Mouse (Mus musculus) lung, postnatal 10 days (tissue): ENCODE measurements around the gene Olfr763.
A peak's percentile ranks its signal among the peaks of the same experiment; 100 is the strongest.
"Not testable (repeated sequence)": the region's sequence is repeated elsewhere in the genome, so short reads cannot be mapped to it uniquely, and the experiment has no call there.

Source experiments
- DNase-seq: peaks from one replicate; pipeline ENCODE4 v3.0.0; 2021

Olfr763 gene

DNA sequence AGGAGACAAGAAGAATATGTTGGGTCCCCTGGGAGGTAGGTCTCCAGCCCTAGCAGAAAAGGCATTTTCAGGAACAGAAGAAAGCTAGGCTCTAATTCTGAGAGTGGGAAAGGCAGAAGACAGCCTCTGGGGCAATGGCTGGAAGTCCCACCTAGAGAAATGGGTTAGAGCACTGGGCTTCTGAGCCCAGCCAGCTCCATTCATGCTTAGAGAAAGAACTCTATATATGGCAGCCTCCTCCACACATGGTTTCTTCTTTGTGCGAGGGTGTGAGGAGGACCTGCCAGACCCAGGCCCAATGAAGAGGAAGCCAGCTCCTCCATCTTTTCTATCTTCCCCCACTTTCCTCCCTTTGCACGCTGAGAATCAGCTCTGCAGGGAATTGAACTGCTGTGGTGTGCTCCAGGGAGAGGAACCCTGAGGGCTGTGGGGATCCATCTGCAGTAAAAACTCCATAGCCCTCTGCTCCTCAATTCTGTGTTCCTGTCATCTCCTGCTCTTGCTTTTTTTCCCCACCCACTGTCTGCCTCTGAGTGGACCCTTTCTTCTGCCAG, at the start of gene Olfr763:
Olfr763 (plus strand) TSS at position 504 of the 554 bp plus-strand sequence.
- no peak for DNase-seq

DNA sequence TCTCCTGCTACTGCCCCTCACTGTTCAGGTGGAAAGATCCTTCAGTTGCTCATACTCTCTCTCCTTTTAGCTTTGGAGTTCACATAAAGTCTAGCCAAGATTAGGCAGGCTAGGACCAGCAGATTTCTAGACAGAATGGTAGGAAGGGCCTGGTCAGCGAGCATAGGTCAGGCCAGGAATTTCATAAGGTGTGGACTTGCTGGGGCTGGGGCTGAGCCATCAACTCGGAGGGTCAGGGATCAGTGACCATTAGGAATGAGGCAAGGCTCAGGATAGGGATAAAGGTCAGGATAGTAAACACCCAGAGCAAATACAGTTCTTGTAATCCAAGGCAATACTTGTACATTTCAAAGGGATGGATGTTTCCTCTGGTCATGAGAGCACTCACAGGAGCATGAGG, 45.6 kb upstream of the Olfr763 start:
- no peak for DNase-seq

DNA sequence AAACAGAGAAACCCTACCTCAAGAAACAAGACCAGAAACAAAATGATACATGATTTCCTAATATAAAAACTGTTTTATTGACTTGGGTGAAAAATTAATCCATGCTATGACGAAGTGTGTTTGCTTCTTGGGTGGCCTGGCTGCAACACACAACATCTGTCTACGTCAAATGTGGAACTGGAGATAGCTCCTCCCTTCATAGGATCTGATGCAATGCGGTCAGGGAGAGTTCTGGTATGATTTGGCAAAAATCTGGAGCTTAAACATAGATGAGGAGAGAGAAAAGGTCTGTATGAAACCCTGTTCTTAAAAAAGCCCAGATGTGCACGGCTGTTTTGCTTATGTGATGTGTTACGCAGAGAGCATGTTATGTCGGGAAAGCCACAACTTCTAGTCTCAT, 44.7 kb upstream of the Olfr763 start:
- no peak for DNase-seq

DNA sequence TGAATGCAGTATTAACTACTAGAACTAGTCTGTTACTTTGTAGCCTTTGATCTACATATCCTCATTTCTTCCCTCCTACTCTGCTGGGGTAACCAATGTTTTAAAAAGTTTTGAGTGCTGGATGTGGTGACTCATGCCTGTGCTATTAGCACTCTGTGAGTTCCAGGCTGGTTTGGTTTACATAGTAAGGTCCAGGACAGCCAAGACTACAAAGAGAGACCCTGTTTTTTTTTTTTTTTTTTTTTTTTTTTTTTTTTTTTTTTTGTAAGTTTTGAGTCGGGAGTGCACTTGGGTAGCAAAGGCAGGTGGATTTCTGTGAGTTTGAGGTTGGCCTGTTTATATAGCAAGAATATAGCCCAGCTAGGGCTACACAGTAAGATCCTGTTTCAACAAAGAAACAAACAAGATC, 42.2 kb upstream of the Olfr763 start:
- DNase-seq = peak; percentile 33

DNA sequence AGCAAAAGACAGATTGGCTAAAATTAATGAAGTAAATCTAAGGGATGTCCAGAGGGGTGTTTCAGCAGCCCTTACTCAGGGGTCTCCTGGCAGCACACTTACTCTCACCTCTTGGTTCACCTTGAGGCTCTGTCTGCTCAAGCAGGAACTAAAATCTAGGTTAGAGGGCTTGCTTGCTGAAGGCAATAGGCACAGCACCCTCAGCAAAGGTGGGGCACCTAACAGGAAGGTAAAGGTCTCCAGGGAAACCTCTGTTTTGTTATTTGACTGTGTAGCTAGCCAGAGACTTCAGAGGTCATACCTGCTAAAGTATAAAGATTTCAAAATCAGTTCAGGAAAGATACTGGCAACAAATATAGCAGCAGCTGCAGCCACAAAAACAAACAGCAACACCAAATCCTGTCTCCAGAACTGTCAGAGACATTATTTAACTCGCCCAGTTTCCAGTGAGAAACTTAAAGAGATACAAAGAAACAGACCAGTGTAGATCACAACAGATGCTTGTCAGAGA, 39.8 kb upstream of the Olfr763 start:
- no peak for DNase-seq

DNA sequence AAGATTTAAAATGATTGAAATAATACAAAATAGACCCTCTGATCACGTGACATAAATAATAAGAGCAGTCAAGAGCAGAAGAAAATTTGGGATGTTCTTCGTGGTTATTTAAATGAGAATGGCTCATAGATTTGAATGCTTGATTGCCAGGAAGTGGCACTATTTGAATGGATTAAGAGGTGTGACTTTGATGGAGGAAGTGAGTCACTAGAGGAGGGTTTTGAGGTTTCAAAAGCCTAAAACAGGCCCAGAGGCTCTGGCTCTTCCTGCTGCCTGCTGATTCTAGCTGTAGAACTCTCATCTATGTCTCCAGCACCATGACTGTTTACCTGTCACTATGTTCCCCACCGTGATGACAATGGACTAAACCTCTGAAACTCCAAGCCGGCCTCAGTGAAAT, 37.8 kb upstream of the Olfr763 start:
- no peak for DNase-seq

DNA sequence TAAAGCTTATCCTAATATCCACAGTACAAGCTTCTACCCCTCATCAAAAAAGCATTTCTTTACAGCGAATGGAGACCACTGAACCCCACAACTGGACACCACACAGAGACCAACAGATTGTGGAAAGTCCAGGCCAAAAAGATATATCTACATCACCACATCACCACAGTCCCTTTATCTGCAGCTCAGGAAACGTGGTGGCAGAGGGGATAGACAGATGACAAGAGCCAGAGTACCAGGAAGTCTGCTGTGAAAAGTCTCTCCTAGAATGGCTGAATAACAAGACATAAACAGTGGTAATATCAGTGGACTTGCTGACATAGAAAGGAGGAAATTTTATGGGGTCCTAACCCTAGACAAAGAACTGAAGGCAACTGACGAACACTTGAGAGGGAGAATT, 34.2 kb upstream of the Olfr763 start:
- DNase-seq = no peak

DNA sequence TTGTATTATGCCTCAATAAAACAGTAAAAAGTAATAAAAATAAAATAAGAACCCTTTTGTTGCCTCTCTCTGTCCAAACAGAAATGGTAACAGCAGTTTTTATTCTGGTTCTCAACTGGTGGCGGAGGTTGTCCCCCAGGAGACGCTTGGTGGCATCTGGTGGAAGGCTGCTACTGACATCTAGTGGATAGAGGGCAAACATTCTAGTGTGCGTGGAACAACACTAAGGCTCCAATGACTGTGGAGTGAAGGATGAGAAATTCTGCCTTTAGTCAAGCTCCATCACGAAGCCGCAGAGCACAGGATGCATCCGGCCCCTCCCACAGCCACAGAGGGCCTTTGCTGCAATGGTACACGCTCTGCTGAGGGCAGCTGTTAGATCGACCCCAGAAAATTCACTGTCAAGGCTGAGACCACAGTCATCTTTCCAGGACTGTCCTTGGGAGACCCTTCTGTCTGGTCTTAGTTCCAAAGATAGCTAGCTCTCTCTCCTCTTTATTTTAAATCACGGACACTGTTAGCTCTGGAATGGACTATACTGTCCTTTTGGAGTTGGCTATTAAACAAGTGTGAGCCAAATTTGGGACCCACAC, 33.0 kb upstream of the Olfr763 start:
- DNase-seq = peak; percentile 70

DNA sequence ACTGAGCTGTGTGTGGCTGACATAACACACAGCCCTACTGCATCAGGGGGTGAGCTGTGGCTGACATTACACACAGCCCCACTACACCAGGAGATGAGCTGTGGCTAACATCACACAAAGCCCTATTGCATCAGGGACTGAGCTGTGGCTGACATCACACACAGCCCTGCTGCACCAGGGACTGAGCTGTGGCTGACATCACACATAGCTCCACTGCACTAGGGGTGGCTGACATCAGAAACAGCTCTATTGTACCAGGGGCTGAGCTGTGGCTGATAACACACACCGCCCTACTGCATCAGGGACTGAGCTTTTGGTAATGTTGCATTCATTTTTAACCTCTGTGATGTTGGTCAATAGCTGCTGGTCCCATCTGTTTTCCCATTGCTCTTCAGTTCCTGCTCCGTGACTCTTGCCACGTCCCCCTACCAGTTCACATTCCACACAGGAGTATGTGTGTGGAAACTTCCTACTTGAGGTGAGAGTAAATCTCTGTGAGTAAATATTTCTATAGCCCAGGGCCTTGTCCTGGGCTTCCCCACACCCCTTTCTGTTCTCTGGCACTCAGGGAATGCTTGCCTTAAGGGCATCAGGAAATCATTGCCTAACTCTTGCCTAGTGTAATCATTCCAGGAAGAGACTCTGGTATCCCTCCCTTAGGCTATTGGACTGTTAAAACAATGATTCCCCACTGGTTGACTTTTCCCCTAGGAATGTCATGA, 29.8 kb upstream of the Olfr763 start:
- DNase-seq = peak; percentile 13

DNA sequence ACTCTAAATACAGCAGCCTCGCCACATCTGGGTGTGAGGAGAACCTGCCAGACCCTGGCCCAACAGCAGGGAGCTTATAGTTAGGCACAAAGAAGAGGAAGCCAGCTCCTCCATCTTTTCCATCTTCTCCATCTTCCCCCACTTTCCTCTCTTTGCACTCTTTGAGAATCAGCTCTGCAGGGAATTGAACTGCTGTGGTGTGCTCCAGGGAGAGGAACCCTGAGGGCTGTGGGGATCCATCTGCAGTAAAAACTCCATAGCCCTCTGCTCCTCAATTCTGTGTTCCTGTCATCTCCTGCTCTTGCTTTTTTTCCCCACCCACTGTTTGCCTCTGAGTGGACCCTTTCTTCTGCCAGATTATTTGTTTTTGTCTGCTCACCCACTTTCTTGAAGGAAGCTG, 21.5 kb upstream of the Olfr763 start, which contains the start of gene Olfr9:
Olfr9 (plus strand) TSS at position 301 of the 400 bp plus-strand sequence.
- not testable (repeated sequence) for DNase-seq

DNA sequence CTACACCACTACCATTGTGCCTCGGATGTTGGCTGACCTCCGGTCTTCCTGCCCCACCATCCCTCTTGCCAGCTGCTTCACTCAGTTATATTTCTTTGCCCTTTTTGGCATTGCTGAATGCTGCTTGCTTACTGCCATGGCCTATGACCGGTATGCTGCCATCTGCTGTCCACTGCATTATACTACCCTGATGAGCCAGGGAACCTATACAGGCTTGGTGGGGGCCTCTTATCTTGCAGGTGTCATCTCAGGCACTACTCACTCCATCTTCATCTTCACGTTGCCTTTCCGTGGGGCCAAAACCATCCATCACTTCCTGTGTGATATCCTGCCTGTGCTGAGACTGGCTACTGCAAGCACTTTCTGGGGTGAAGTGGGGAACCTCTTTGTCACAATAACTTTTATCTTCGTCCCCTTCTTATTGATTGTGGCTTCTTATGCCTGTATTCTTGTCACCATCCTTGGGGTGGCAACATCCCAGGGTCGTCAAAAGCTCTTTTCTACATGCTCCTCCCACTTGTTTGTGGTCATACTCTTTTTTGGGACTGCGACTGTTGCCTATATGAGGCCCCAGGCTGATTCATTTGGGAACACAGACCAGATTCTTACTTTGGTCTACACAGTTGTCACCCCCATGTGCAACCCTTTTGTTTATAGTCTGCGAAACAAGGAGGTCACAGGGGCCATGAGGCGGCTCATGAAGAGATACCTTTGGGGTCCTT, 20.3 kb upstream of the Olfr763 start:
- DNase-seq = not testable (repeated sequence)

DNA sequence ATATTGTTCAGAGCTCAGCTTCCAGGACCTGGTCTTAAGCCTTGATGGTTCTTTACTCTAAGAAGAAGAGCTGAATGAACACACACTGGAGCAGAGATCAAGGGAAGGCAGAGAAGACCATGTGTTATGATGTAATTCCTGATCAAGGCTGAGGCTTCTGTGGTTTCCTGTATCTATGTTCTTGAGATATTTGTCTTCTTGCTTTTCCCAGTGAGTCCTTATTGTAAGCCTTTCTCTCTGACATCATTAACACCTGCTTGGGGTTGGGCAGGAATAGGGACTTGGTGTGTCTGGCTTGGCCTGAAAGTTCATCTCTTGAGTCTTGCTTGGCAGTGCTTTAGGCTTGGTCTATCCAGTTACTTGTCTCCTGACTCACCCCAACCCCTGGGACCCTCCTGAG, 19.6 kb upstream of the Olfr763 start:
- no peak for DNase-seq

DNA sequence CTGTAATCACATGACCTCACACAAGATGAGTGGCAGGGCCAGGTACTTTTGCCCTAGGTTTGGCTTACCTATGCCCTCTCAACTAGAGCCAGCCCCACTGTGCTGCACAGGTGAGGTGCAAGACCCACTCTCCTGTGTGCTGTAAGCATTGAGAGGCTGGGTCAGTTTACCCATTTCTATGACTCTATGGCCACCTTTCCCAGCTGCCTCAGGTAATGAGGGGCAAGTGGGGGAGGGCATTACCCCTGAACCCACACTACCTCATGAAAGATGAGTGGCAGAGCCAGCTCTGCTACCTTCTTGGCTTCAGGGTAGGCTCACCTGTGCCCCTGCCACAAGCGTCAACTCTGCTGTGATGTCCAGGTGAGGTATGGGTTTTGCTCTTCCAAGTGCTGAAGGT, 14.8 kb upstream of the Olfr763 start:
- DNase-seq = no peak

DNA sequence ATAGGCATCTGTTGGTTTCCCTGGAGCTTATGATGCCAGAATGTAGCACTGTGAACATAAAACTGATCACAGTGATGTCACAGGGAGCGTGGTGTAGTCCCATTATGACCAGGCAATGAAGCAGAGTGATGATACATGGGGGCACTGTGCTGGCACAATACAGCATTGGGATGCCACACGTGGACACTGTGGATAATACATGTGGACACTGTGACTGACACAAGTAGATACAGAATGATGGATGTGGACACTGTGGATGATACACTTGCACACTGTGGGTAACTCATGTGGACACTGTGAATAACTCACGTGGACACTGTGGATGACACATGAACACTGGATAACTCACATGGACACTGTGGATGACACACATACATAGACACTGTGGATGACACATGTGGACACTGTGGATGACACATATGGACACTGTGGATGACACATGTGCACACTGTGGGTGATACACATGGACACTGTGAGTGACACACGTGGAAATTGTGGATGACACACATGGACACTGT, 14.0 kb upstream of the Olfr763 start:
- DNase-seq = no peak

DNA sequence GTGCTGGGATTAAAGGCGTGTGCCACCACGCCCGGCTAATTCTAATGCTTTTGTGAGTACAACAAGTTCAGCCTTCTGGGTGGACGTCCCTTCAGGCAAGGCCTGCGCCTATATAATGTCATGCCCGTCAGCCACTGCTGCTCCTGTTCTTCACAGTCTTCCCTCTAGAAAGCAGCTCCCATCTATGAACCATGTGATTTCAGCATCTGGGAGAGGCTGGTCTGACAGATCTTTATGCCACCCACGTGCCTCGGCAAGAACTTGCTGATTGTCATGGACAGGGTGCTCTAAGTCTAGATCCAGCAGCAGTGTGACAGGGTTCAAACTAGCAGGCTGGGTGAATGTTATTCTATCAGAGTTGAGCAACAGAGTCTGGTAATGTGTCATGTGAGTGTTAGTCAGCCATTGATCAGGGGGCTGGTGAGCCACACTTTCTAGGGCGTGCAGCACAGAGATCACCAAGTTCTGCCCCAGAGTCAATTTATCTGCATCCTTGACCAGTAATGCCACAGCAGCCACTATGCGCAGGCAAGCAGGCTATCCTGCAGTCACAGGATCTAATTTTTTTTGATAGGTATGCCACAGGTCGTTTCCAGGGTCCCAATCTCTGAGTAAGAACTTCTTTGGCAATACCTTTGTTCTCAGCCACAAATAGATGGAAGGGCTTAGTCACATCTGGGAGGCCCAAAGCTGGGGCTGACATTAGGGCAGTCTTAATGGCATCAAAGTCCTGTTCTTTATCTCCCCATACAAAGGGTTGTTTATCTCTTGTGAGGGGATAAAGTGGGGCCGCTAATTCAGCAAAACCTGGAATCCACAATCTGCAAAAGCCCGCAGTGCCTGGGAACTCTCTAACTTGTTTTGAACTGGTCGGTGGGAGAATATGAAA, 6.3 kb upstream of the Olfr763 start:
- no peak for DNase-seq

DNA sequence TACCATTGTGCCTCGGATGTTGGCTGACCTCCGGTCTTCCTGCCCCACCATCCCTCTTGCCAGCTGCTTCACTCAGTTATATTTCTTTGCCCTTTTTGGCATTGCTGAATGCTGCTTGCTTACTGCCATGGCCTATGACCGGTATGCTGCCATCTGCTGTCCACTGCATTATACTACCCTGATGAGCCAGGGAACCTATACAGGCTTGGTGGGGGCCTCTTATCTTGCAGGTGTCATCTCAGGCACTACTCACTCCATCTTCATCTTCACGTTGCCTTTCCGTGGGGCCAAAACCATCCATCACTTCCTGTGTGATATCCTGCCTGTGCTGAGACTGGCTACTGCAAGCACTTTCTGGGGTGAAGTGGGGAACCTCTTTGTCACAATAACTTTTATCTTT, 920 bp downstream of the Olfr763 start:
- DNase-seq = not testable (repeated sequence)

DNA sequence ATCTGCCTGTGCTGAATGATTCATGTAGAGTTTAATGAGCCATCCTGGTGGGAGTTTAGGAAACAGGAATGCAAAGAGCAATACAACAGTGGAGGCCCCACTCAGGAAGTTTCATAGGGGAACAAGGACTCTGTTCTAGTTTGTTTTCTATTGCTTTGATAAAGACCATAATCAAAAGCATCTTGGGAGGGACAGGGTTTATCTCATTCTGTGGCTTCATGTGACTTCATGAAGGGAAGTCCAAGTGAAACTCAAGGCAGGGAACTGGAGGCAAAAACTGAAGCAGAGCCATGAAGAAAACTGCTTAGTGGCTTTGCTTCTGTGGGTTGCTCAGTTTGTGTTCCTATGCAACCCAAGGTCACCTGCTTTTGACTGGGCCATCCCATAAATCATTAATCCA, 3.9 kb downstream of the Olfr763 start:
- no peak for DNase-seq

DNA sequence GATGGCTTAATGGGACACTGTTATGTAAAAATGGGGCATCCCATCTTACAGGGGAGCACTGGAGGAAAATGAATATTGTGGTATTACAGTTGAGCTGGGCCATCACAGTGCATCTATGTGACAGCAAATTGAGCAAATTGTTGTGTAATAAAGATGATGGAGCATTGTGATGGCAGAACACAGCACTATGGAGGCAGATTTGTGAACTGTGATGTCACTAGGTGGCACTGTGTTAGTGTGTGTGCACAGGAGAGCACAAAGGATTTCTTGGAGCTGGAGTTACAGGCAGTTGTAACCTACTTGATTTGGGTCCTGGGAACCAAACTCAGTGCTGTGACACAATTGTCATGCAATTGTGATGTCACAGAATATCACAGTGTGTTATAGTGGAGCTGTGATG, 12.7 kb downstream of the Olfr763 start:
- no peak for DNase-seq

DNA sequence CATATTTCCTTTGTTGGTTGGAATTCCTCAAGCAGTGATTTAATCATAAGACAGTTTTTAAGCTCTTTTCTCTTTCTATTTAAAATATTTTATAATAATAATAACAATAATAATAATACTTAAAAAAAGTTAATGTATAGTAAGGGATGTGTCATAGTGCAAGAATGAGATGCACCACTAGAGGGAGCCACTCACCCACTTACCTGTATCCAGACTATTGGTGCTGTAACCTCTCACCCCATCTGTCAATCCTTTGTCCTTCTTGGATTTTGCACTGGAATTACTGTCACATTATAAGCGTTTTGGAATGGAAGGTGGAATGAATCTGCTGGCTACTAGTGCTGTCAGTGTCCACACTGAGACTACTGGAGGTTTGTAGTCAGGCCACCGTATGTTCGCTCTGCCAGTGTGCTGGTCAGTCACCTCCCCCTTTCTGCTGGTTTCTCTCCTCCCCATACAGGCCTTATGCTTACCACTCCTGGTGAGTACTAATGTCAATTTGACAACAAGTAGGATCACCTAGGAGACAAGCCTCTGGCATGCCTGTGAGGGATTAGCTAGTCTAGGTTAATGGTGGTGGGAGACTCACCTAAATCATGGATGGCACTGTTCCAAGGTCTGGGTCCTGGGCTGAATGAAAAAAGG, 15.5 kb downstream of the Olfr763 start:
- peak; percentile 4 for DNase-seq

DNA sequence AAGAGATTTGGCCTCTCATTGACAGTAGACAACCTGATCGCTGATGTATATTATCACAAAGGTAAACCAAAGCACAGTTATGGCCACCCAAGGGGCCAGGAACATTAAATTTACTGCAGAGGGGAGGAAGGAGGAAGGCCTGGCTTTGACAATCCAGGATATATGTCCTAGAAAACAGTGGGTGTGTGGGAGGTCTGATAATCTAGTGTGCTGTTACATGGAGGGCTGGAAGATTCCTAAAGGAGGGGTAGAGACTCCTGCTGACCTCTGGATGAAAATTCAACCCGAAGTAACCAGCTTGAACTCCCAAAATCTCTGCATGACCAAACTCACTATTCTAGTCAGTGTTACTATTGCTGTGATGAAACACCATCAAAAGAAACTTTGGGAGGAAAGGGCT, 17.8 kb downstream of the Olfr763 start:
- no peak for DNase-seq

DNA sequence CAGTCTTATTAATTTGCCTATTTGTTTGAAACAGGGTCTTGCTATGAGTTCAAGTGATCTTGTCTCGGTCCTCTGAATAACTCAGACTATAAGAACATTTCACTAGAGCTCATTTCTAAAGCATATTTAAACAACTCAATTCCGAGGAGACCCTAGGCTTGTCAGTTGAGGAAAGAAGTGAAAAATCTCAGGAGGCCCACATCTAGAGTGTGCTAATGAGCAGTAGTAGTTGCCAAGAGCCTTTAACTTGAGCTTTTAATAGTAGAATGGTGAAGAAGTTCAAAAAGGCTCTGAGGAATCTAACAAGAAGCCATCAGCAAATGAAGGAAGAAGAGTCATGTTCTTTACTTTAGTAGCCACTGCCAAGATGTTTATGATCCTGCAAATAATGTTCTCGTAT, 29.2 kb downstream of the Olfr763 start, which contains the start of gene Olfr764-ps1:
Olfr764-ps1 (minus strand) TSS at position 101 of the 400 bp plus-strand sequence.
- DNase-seq = no peak

DNA sequence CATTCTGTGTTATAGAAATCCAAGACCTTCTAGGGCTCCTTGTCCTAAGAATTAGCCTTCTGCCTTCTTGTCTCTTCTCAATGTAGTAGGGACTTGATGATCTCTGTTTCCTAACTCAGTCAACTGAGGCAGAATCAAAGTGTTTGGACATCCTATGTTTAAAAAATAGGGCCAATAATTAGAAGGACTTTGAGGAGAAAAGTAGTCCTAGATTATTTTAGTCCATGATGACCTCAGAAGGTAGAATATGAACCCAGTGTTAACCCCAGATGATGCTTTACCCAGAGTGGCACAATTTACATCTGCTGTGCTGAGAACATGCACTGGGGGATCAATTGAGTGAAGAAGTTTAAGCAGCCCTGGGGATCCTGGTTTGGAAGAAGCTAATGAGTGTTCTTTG, 39.3 kb downstream of the Olfr763 start, which contains the start of gene Olfr765:
Olfr765 (minus strand) TSS at position 101 of the 400 bp plus-strand sequence.
- DNase-seq = not testable (repeated sequence)
